Mouse (Mus musculus) WW6 (cell line): ENCODE measurements around the gene Gca.

ENCODE experiments used
- DNase-seq: peaks from one replicate; pipeline ENCODE4 v3.0.0-alpha.2; 2013; ENCODE audit warnings: low read depth, low spot score

The Gca gene

GRCm38 (mm10) chr2:62664135-62664670 is at the start of gene Gca:
Gca (plus strand) TSS chr2:62664285.
- peak; percentile 68 for DNase-seq

- DNase-seq = no peak
These were observed 45.1 kb upstream of the Gca start for GRCm38 (mm10) chr2:62618934-62619341.

GRCm38 (mm10) chr2:62619679-62620078 is 44.4 kb upstream of the Gca start:
- DNase-seq = no peak

GRCm38 (mm10) chr2:62623024-62623441 is 41.1 kb upstream of the Gca start:
- no peak for DNase-seq

GRCm38 (mm10) chr2:62627728-62628127 is 36.4 kb upstream of the Gca start:
- DNase-seq = no peak

GRCm38 (mm10) chr2:62628356-62628755 is 35.7 kb upstream of the Gca start:
- no peak for DNase-seq

GRCm38 (mm10) chr2:62630446-62630845 is 33.6 kb upstream of the Gca start:
- no peak for DNase-seq

GRCm38 (mm10) chr2:62639869-62640268 is 24.2 kb upstream of the Gca start:
- no peak for DNase-seq

GRCm38 (mm10) chr2:62643405-62644305 is 20.4 kb upstream of the Gca start:
- DNase-seq = no peak

GRCm38 (mm10) chr2:62644891-62645290 is 19.2 kb upstream of the Gca start:
- DNase-seq = no peak

- no peak for DNase-seq
These were observed 18.6 kb upstream of the Gca start for GRCm38 (mm10) chr2:62645475-62645874.

GRCm38 (mm10) chr2:62646014-62646645 is 18.0 kb upstream of the Gca start, which contains the start of gene Ifih1:
Ifih1 (minus strand) TSS chr2:62646255.
- DNase-seq = no peak

GRCm38 (mm10) chr2:62646671-62647289 is 17.3 kb upstream of the Gca start:
- no peak for DNase-seq

GRCm38 (mm10) chr2:62651890-62652289 is 12.2 kb upstream of the Gca start:
- no peak for DNase-seq

GRCm38 (mm10) chr2:62652466-62652865 is 11.6 kb upstream of the Gca start:
- no peak for DNase-seq

- no peak for DNase-seq
These were observed 9.4 kb upstream of the Gca start for GRCm38 (mm10) chr2:62654519-62655338.

- no peak for DNase-seq
These were observed 8.0 kb upstream of the Gca start for GRCm38 (mm10) chr2:62656072-62656471.

GRCm38 (mm10) chr2:62660565-62660964 is 3.5 kb upstream of the Gca start:
- no peak for DNase-seq

GRCm38 (mm10) chr2:62662560-62662959 is 1.5 kb upstream of the Gca start:
- DNase-seq = no peak

- DNase-seq = no peak
These were observed 754 bp downstream of the Gca start for GRCm38 (mm10) chr2:62664839-62665238.

- no peak for DNase-seq
These were observed 1.5 kb downstream of the Gca start for GRCm38 (mm10) chr2:62665536-62665935.
